Mouse (Mus musculus): ENCODE results near the gene Mrrf. TPM values are rescaled to one million over a fixed set of nuclear protein-coding genes. Genes with fewer than 3 reads are reported as not detected.

The Mrrf gene
- total RNA-seq, 1 experiment, result 8.4 TPM

DNA sequence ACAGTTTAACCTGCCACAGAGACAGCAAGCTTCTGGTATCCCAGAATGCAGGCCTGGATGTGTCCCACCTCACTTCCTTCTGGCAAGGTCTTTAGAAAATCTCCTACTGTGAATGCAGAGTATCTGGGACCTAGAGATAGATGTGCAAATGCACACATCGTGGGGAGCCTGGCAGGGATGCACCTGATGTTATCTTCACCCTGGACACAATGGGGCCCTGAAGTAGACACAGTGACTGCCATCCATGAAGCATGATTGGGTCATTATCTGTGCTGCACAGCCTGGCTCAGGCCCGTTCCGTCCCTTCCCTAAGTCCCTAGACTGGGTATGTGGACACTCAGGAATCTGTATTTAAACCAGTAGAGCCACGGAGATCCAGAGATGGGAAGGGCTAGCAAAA is 68.4 kb downstream of the Mrrf start:
- Histone ChIP-seq H3K9ac (ENCODE audit: insufficient read depth, low read depth, low read length, poor library complexity, severe bottlenecking) (no peak overlapping the region), H3K9me3 (ENCODE audit: control insufficient read depth, insufficient read depth, low read depth, low read length) (no peaks in the 10 kb centered on the region), H3K36me3 (ENCODE audit: control insufficient read depth, insufficient read depth, low read length, poor library complexity, severe bottlenecking) (no peaks in the 10 kb centered on the region), H3K27ac (ENCODE audit: insufficient read depth, low read depth, low read length, poor library complexity, severe bottlenecking) (no peak overlapping the region), H3K4me3 (ENCODE audit: insufficient read depth in 1 of 2, low read depth in 1 of 2, low read length in 2 of 2, poor library complexity in 1 of 2, severe bottlenecking in 1 of 2) (no peak overlapping the region), H3K4me1 (ENCODE audit: control insufficient read depth in 2 of 2, insufficient read depth in 2 of 2, low read length in 2 of 2, poor library complexity in 1 of 2) (peaks cover 1 to 12% of the 10 kb centered on the region in 2 experiments; a peak in 3 of 4 replicates)
- no peak for TF ChIP-seq MAFK (IDR thresholded peaks at IDR 0.05; ENCODE audit: insufficient read depth, low read depth, low read length)
- TF ChIP-seq HCFC1 (IDR thresholded peaks at IDR 0.05; ENCODE audit: borderline replicate concordance, insufficient read depth, low read length), result no peak
- TF ChIP-seq ZC3H11A (IDR thresholded peaks at IDR 0.05; ENCODE audit: borderline replicate concordance, low read depth, low read length), result no peak
- no peak for TF ChIP-seq CHD2 (IDR thresholded peaks at IDR 0.05; ENCODE audit: low read depth, low read length)
- no peak for TF ChIP-seq ZNF384 (IDR thresholded peaks at IDR 0.05; ENCODE audit: low read depth, low read length)
- in situ Hi-C loops (cut with MboI; ENCODE audit: low sequenced_read_pairs in 2 of 2, unreplicated experiment in 2 of 2), result no loop called here
- no peak for DNase-seq (ENCODE audit: low read depth, low spot score)

DNA sequence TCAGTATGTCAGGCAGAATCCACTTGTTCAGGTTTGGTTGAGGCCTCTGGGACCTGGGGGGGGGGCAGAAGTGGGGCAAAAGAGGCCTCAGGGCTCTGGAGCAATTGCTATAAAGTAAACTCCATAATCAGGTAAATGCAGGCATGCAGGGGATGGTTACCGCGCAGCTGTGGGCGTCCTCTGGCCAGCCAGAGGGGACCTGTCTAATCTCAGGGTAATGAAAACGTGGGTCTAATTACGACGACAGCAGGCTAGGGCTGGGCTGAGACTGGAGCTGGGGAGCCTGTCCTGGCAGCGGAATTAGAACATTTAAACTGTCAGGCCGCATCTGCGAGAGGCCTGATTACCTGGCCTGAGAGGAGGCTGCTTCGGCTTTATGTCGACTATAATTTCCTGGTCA is 70.9 kb downstream of the Mrrf start:
- in situ Hi-C loops (cut with MboI; ENCODE audit: low sequenced_read_pairs in 2 of 2, unreplicated experiment in 2 of 2), result no loop called here
- Histone ChIP-seq H3K4me1 (ENCODE audit: control insufficient read depth in 2 of 2, insufficient read depth in 2 of 2, low read length in 2 of 2, poor library complexity in 1 of 2) (peaks cover 1 to 12% of the 10 kb centered on the region in 2 experiments; a peak in 3 of 4 replicates), H3K4me3 (ENCODE audit: insufficient read depth in 1 of 2, low read depth in 1 of 2, low read length in 2 of 2, poor library complexity in 1 of 2, severe bottlenecking in 1 of 2) (no peak overlapping the region), H3K9ac (ENCODE audit: insufficient read depth, low read depth, low read length, poor library complexity, severe bottlenecking) (no peak overlapping the region), H3K27ac (ENCODE audit: insufficient read depth, low read depth, low read length, poor library complexity, severe bottlenecking) (no peak overlapping the region), H3K9me3 (ENCODE audit: control insufficient read depth, insufficient read depth, low read depth, low read length) (no peaks in the 10 kb centered on the region), H3K36me3 (ENCODE audit: control insufficient read depth, insufficient read depth, low read length, poor library complexity, severe bottlenecking) (no peaks in the 10 kb centered on the region)
- DNase-seq (ENCODE audit: low read depth, low spot score), result no peak
- TF ChIP-seq HCFC1 (IDR thresholded peaks at IDR 0.05; ENCODE audit: borderline replicate concordance, insufficient read depth, low read length) (no peak), ZNF384 (IDR thresholded peaks at IDR 0.05; ENCODE audit: low read depth, low read length) (no peak), MAFK (IDR thresholded peaks at IDR 0.05; ENCODE audit: insufficient read depth, low read depth, low read length) (no peak), ZC3H11A (IDR thresholded peaks at IDR 0.05; ENCODE audit: borderline replicate concordance, low read depth, low read length) (no peak), CHD2 (IDR thresholded peaks at IDR 0.05; ENCODE audit: low read depth, low read length) (no peak)

DNA sequence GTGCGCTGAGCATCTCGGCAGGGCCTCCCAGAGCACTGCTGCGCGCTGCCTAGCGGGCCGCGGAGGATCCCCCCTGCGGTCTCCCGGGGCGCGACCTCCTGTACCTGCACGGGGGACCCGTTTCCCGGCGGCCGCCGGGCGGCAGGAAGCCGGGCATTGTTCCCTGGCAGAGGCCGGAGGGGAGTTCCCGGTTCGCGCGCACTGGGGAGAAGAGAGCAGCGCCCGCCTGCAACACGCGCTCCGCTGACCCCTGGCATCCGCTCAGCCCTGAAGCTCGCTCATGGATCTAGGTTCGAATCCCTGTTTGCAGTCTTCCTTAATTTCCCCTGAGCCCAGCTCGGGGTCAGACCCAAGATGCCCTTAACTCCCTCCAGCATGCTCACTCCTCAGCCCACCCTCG is 74.6 kb downstream of the Mrrf start:
- H3K4me3 ChIP-seq (ENCODE audit: insufficient read depth in 1 of 2, low read depth in 1 of 2, low read length in 2 of 2, poor library complexity in 1 of 2, severe bottlenecking in 1 of 2), result peak overlapping the region; percentile 20 to 71; a peak in 3 of 4 replicates
- DNase-seq (ENCODE audit: low read depth, low spot score), result no peak
- in situ Hi-C loops (cut with MboI; ENCODE audit: low sequenced_read_pairs in 2 of 2, unreplicated experiment in 2 of 2), result loop anchor here (5.0 to 10.0 kb wide), 2 partner anchors 186 to 203 kb away; no protein-coding TSS in a partner anchor
- H3K9me3 ChIP-seq (ENCODE audit: control insufficient read depth, insufficient read depth, low read depth, low read length), result no peaks in the 10 kb centered on the region
- H3K4me1 ChIP-seq (ENCODE audit: control insufficient read depth in 2 of 2, insufficient read depth in 2 of 2, low read length in 2 of 2, poor library complexity in 1 of 2), result no peaks in the 10 kb centered on the region
- TF ChIP-seq HCFC1 (IDR thresholded peaks at IDR 0.05; ENCODE audit: borderline replicate concordance, insufficient read depth, low read length) (no peak), MAFK (IDR thresholded peaks at IDR 0.05; ENCODE audit: insufficient read depth, low read depth, low read length) (no peak)
- H3K9ac ChIP-seq (ENCODE audit: insufficient read depth, low read depth, low read length, poor library complexity, severe bottlenecking), result peak overlapping the region; percentile 38; the same call in 1 of the 2 replicates
- no peaks in the 10 kb centered on the region for H3K36me3 ChIP-seq (ENCODE audit: control insufficient read depth, insufficient read depth, low read length, poor library complexity, severe bottlenecking)
- no peak overlapping the region for H3K27ac ChIP-seq (ENCODE audit: insufficient read depth, low read depth, low read length, poor library complexity, severe bottlenecking)

DNA sequence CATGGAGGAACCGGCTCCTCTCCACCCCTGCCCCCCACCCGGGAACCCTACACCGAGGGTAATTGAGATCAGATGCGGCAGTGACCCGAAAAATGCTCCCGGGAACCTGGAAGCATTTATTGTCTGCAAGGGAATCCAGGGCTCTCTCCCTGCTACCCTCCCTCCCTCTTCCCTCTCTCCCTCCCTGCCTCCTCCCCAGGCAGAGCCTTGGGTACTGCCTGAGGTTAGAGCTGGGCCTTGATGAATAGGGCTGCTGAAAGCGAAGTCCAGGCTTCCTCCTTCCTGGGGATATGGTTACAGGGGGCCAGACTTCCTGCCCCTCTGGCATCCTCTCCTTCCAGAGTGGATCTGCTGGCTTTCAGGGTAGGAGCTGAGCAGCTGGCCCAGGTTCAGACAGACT is 75.6 kb downstream of the Mrrf start:
- TF ChIP-seq MAFK (IDR thresholded peaks at IDR 0.05; ENCODE audit: insufficient read depth, low read depth, low read length), result no peak
- no peak for TF ChIP-seq ZNF384 (IDR thresholded peaks at IDR 0.05; ENCODE audit: low read depth, low read length)
- TF ChIP-seq HCFC1 (IDR thresholded peaks at IDR 0.05; ENCODE audit: borderline replicate concordance, insufficient read depth, low read length), result no peak
- TF ChIP-seq ZC3H11A (IDR thresholded peaks at IDR 0.05; ENCODE audit: borderline replicate concordance, low read depth, low read length), result no peak
- TF ChIP-seq CHD2 (IDR thresholded peaks at IDR 0.05; ENCODE audit: low read depth, low read length), result no peak
- no peak overlapping the region for H3K27ac ChIP-seq (ENCODE audit: insufficient read depth, low read depth, low read length, poor library complexity, severe bottlenecking)
- no peaks in the 10 kb centered on the region for H3K36me3 ChIP-seq (ENCODE audit: control insufficient read depth, insufficient read depth, low read length, poor library complexity, severe bottlenecking)
- no peak overlapping the region for H3K9ac ChIP-seq (ENCODE audit: insufficient read depth, low read depth, low read length, poor library complexity, severe bottlenecking)
- H3K4me3 ChIP-seq (ENCODE audit: insufficient read depth in 1 of 2, low read depth in 1 of 2, low read length in 2 of 2, poor library complexity in 1 of 2, severe bottlenecking in 1 of 2), result no peak overlapping the region
- no peak for DNase-seq (ENCODE audit: low read depth, low spot score)
- H3K9me3 ChIP-seq (ENCODE audit: control insufficient read depth, insufficient read depth, low read depth, low read length), result no peaks in the 10 kb centered on the region
- in situ Hi-C loops (cut with MboI; ENCODE audit: low sequenced_read_pairs in 2 of 2, unreplicated experiment in 2 of 2), result loop anchor here (5.0 to 10.0 kb wide), 2 partner anchors 187 to 204 kb away; no protein-coding TSS in a partner anchor
- H3K4me1 ChIP-seq (ENCODE audit: control insufficient read depth in 2 of 2, insufficient read depth in 2 of 2, low read length in 2 of 2, poor library complexity in 1 of 2), result peaks cover 0 to 2% of the 10 kb centered on the region in 2 experiments; a peak in 1 of 4 replicates

DNA sequence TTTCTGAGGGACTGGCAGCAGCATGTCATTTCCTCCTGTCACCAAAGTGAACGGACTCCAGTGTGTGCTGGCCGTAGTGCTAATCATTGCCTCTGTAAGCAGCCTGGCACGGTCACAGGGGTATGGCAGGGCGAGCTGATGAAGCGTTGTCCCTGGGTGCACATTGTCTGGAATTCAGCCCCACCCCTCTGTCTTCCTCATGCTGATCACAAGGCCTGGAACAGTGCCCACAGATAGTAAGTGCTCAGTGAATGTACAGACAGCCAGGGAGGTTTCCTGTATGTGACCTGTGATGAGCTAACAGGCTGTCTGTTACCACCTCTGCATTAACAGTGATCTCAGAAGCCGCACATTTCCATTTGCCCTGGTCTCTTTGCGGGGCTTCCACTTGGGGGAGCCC is 76.9 kb downstream of the Mrrf start:
- Histone ChIP-seq H3K9me3 (ENCODE audit: control insufficient read depth, insufficient read depth, low read depth, low read length) (no peaks in the 10 kb centered on the region), H3K4me3 (ENCODE audit: insufficient read depth in 1 of 2, low read depth in 1 of 2, low read length in 2 of 2, poor library complexity in 1 of 2, severe bottlenecking in 1 of 2) (no peak overlapping the region), H3K36me3 (ENCODE audit: control insufficient read depth, insufficient read depth, low read length, poor library complexity, severe bottlenecking) (no peaks in the 10 kb centered on the region), H3K9ac (ENCODE audit: insufficient read depth, low read depth, low read length, poor library complexity, severe bottlenecking) (no peak overlapping the region), H3K27ac (ENCODE audit: insufficient read depth, low read depth, low read length, poor library complexity, severe bottlenecking) (no peak overlapping the region), H3K4me1 (ENCODE audit: control insufficient read depth in 2 of 2, insufficient read depth in 2 of 2, low read length in 2 of 2, poor library complexity in 1 of 2) (peaks cover 0 to 9% of the 10 kb centered on the region in 2 experiments; a peak in 2 of 4 replicates)
- DNase-seq (ENCODE audit: low read depth, low spot score), result no peak
- in situ Hi-C loops (cut with MboI; ENCODE audit: low sequenced_read_pairs in 2 of 2, unreplicated experiment in 2 of 2), result loop anchor here (5.0 to 10.0 kb wide), 2 partner anchors 188 to 206 kb away; no protein-coding TSS in a partner anchor
- TF ChIP-seq HCFC1 (IDR thresholded peaks at IDR 0.05; ENCODE audit: borderline replicate concordance, insufficient read depth, low read length) (no peak), ZC3H11A (IDR thresholded peaks at IDR 0.05; ENCODE audit: borderline replicate concordance, low read depth, low read length) (no peak), ZNF384 (IDR thresholded peaks at IDR 0.05; ENCODE audit: low read depth, low read length) (no peak), MAFK (IDR thresholded peaks at IDR 0.05; ENCODE audit: insufficient read depth, low read depth, low read length) (no peak), CHD2 (IDR thresholded peaks at IDR 0.05; ENCODE audit: low read depth, low read length) (no peak)
